Mouse (Mus musculus) layer of hippocampus, adult 8-10 months (tissue): ENCODE results near the gene Hook1. TPM values are rescaled to one million over a fixed set of nuclear protein-coding genes. Genes with fewer than 3 reads are reported as not detected.

Experiments used
- total RNA-seq, 4 experiments: library from RNA; stranded (reverse); gene quantifications; 2 replicates each; pipeline ENCODE4 v1.2.4; 2022

Gene Hook1
- total RNA-seq, 4 experiments from 2014 or later, result 58.7 to 73.1 (median 64.3) TPM

Other genes starting within 250 kb of the Hook1 start
- gene Cyp2j13, start 110.3 kb downstream of the Hook1 start, total RNA-seq, result 1 to 10 TPM; 1.8 to 2.5 (median 2.4) TPM
- 1 to 10 TPM; 4.3 to 5.5 (median 4.6) TPM for gene Cyp2j12, start 173.9 kb downstream of the Hook1 start, total RNA-seq